Comparison of ENCODE assay signal across 14 mouse cellular contexts in genomic region chr10:125333799-125334198, GRCm38 (mm10).
"Had no signal": no experiment of that assay in that cellular context is flagged by ENCODE, and none has a peak within 500 bp of the region (broad histone marks: within the 10 kb centered on the region; RNA-seq: fewer than 3 reads in every experiment).

No protein-coding gene starts in this region.

- H3K4me1 ChIP-seq: megakaryocyte, embryonic 14.5 days; midbrain, embryonic 15.5 days had no signal

- ATAC-seq: midbrain, embryonic 13.5 days; midbrain, embryonic 15.5 days had no signal

- H3K4me2 ChIP-seq: lung, embryonic 14.5 days; midbrain, embryonic 11.5 days; midbrain, embryonic 13.5 days; midbrain, embryonic 15.5 days; neural tube, embryonic 12.5 days; stomach, embryonic 15.5 days had no signal

- H3K36me3 ChIP-seq: midbrain, embryonic 13.5 days; midbrain, embryonic 15.5 days; neural tube, embryonic 12.5 days; stomach, embryonic 15.5 days had no signal

- H3K4me3 ChIP-seq: megakaryocyte, embryonic 14.5 days; midbrain, embryonic 13.5 days; midbrain, embryonic 15.5 days; neural tube, embryonic 12.5 days; stomach, embryonic 15.5 days had no signal

- H3K9ac ChIP-seq: lung, embryonic 14.5 days; midbrain, embryonic 13.5 days; midbrain, embryonic 15.5 days; neural tube, embryonic 12.5 days; stomach, embryonic 15.5 days had no signal

- DNase-seq: lung, adult 18-20 months; lung, embryonic 14.5 days; lung, postnatal 10 days; lung, postnatal 4 days; right cerebral cortex, postnatal 14 days; thymus, adult 18-20 months; thymus, postnatal 14 days; thymus, postnatal 36 days had no signal

- H3K27me3 ChIP-seq: megakaryocyte, embryonic 14.5 days; midbrain, embryonic 13.5 days; midbrain, embryonic 15.5 days; neural tube, embryonic 12.5 days; stomach, embryonic 15.5 days had no signal

- H3K27ac ChIP-seq: midbrain, embryonic 13.5 days; midbrain, embryonic 15.5 days; neural tube, embryonic 12.5 days; stomach, embryonic 15.5 days had no signal

- H3K9me3 ChIP-seq: midbrain, embryonic 13.5 days; midbrain, embryonic 15.5 days; neural tube, embryonic 12.5 days; stomach, embryonic 15.5 days had no signal
